Mouse (Mus musculus) liver, postnatal 0 days (tissue): ENCODE measurements around the gene A630095N17Rik.

ENCODE experiments used
- CTCF ChIP-seq: sonication (generic); IDR thresholded peaks from 2 replicates; pipeline ENCODE4 v1.5.1; 2016; ENCODE audit warnings: antibody characterized with exemption, low read depth
- EP300 ChIP-seq: IDR thresholded peaks from 2 replicates; pipeline ENCODE4 v1.6.1; 2016; ENCODE audit warnings: antibody characterized with exemption, low read depth, mild to moderate bottlenecking

DNA sequence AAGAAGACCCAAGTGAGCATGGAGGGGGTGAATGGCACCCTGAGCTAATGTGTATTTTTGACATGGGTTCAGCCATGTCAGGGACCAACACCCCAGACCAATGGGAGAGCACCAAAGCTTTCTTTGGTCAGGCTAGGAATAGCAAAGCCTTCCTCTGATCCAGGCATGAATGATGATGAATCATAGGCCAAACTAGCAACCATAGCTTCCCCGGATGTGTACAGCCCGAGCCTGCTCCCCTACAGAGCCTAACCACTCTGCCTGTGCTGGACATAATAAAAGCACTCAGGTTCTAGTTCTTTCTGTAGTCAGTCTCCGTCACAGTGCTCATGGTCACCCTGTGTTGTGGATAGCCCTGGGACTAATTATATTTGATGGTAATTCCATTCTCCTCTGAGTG lies 10.4 kb downstream of the A630095N17Rik start:
- TF ChIP-seq EP300 (no peak), CTCF (no peak)
